Comparison of ENCODE assay signal across 10 mouse cellular contexts in the genomic region with DNA sequence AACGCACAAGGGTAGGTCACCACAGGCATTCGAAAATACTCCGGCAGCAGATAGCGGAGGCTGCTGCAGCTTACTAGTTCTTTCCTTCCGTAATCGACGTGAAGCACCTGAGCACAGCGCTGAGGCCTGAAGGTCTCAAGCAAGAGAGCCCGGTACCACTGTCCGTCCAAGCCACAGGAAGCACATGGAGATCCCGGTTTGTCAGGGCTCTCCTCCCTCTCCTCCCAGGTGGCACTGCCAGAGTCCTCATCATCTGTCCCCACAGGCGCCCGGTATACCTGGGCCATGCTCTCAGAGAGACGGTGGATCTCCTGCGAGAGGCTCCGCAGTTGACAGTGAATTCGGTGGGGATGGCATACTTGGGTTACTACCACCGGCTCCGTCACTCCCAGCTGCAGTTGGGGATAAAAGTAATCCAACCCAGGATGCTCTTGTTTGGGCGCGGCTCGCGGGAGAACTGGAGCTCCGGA. TPM values are rescaled to one million over a fixed set of nuclear protein-coding genes. Genes with fewer than 3 reads are reported as not detected.
DNase-seq lines count a peak whose midpoint lies in the region; ATAC-seq lines count a peak whose summit lies in the region.
"Had no signal": no experiment of that assay in that cellular context is flagged by ENCODE, and none has a peak within 500 bp of the region (broad histone marks: within the 10 kb centered on the region; RNA-seq: fewer than 3 reads in every experiment).

No protein-coding gene starts in this region.

- DNase-seq in heart, adult 9 months (ENCODE audit: low spot score in 2 of 2): no peak
- no peak for DNase-seq in midbrain, embryonic 14.5 days
- DNase-seq in gastrocnemius, postnatal 14 days: no peak
- DNase-seq in testis, postnatal 14 days (ENCODE audit: low spot score): no peak
- DNase-seq: adrenal gland, postnatal 36 days; liver, embryonic 13.5 days had no signal

- ATAC-seq in heart, embryonic 14.5 days (ENCODE audit: insufficient number of reproducible peaks, insufficient read depth, low FRiP score, low read depth): no peak
- no peak for ATAC-seq in embryonic facial prominence, embryonic 12.5 days (ENCODE audit: insufficient number of reproducible peaks, insufficient read depth, low FRiP score, low TSS enrichment)
- ATAC-seq in hindbrain, embryonic 16.5 days: peak; percentile 49
- 0 out of 2 replicates have a peak, but pooled peaks have one; percentile 29 for ATAC-seq in midbrain, embryonic 14.5 days (ENCODE audit: low FRiP score, low TSS enrichment)
- ATAC-seq in CD4-positive, CD25-positive, alpha-beta regulatory T cell, adult 4 months: no peak

- 25% methylated on average over 24 of the region's 24 CpGs for WGBS in heart, embryonic 14.5 days
- WGBS in embryonic facial prominence, embryonic 12.5 days: 23% methylated on average over 24 of the region's 24 CpGs
- WGBS in hindbrain, embryonic 16.5 days: 23% methylated on average over 24 of the region's 24 CpGs
- WGBS in midbrain, embryonic 14.5 days: 19% methylated on average over 24 of the region's 24 CpGs

- peak overlapping the region; percentile 83 for H3K4me2 ChIP-seq in heart, embryonic 14.5 days (ENCODE audit: low read length)
- H3K4me2 ChIP-seq in embryonic facial prominence, embryonic 12.5 days (replicated peaks): peak overlapping the region; percentile 86
- peak overlapping the region; percentile 65 for H3K4me2 ChIP-seq in hindbrain, embryonic 16.5 days (ENCODE audit: low read length)
- peak overlapping the region; percentile 75 for H3K4me2 ChIP-seq in midbrain, embryonic 14.5 days (ENCODE audit: low read length)

- peaks cover 5 to 13% of the 10 kb centered on the region in 2 experiments; a peak in 3 of 4 replicates for H3K4me1 ChIP-seq in heart, embryonic 14.5 days (ENCODE audit: control insufficient read depth in 2 of 2, insufficient read depth in 2 of 2, low read length in 2 of 2)
- peaks cover 16% of the 10 kb centered on the region for H3K4me1 ChIP-seq in embryonic facial prominence, embryonic 12.5 days
- peaks cover 13% of the 10 kb centered on the region for H3K4me1 ChIP-seq in hindbrain, embryonic 16.5 days (ENCODE audit: control insufficient read depth, insufficient read depth, low read depth, low read length)
- H3K4me1 ChIP-seq in midbrain, embryonic 14.5 days (ENCODE audit: control insufficient read depth, insufficient read depth, low read length): peaks cover 8% of the 10 kb centered on the region

- peaks cover 43% of the 10 kb centered on the region for H3K27me3 ChIP-seq in heart, embryonic 14.5 days (ENCODE audit: control insufficient read depth, insufficient read depth, low read length)
- H3K27me3 ChIP-seq in embryonic facial prominence, embryonic 12.5 days: peaks cover 40% of the 10 kb centered on the region
- peaks cover 23% of the 10 kb centered on the region for H3K27me3 ChIP-seq in hindbrain, embryonic 16.5 days (replicated peaks; ENCODE audit: control insufficient read depth, insufficient read depth, low read length)
- peaks cover 28% of the 10 kb centered on the region for H3K27me3 ChIP-seq in midbrain, embryonic 14.5 days (ENCODE audit: control insufficient read depth, insufficient read depth, low read length)

- H3K27ac ChIP-seq in heart, embryonic 14.5 days (replicated peaks in 1 of 2; ENCODE audit: control insufficient read depth in 1 of 2, insufficient read depth in 1 of 2, low read depth in 2 of 2, low read length in 2 of 2): no peak overlapping the region
- no peak overlapping the region for H3K27ac ChIP-seq in embryonic facial prominence, embryonic 12.5 days
- no peak overlapping the region for H3K27ac ChIP-seq in hindbrain, embryonic 16.5 days (ENCODE audit: low read depth, low read length)
- H3K27ac ChIP-seq in midbrain, embryonic 14.5 days (replicated peaks; ENCODE audit: low read depth, low read length): no peak overlapping the region
- H3K27ac ChIP-seq: liver, embryonic 13.5 days had no signal

- H3K9ac ChIP-seq in heart, embryonic 14.5 days (ENCODE audit: low read length): peak overlapping the region; percentile 58; the same call in 1 of the 2 replicates
- no peak overlapping the region; the same call in 1 of the 2 replicates for H3K9ac ChIP-seq in embryonic facial prominence, embryonic 12.5 days
- H3K9ac ChIP-seq in hindbrain, embryonic 16.5 days (ENCODE audit: low read depth, low read length): peak overlapping the region; percentile 63; the same call in 1 of the 2 replicates
- peak overlapping the region; percentile 68; the same call in 1 of the 2 replicates for H3K9ac ChIP-seq in midbrain, embryonic 14.5 days (replicated peaks; ENCODE audit: low read length)
- H3K9ac ChIP-seq: liver, embryonic 13.5 days had no signal

- no peaks in the 10 kb centered on the region for H3K9me3 ChIP-seq in heart, embryonic 14.5 days (ENCODE audit: control insufficient read depth, low read length)
- no peaks in the 10 kb centered on the region for H3K9me3 ChIP-seq in embryonic facial prominence, embryonic 12.5 days
- H3K9me3 ChIP-seq in hindbrain, embryonic 16.5 days (ENCODE audit: control insufficient read depth, low read length): peaks cover 8% of the 10 kb centered on the region; the same call in 1 of the 2 replicates
- no peaks in the 10 kb centered on the region for H3K9me3 ChIP-seq in midbrain, embryonic 14.5 days (ENCODE audit: control insufficient read depth, low read length)
- H3K9me3 ChIP-seq: liver, embryonic 13.5 days had no signal

- no peaks in the 10 kb centered on the region for H3K36me3 ChIP-seq in heart, embryonic 14.5 days (ENCODE audit: control insufficient read depth, insufficient read depth, low read length)
- no peaks in the 10 kb centered on the region for H3K36me3 ChIP-seq in embryonic facial prominence, embryonic 12.5 days
- no peaks in the 10 kb centered on the region for H3K36me3 ChIP-seq in hindbrain, embryonic 16.5 days (ENCODE audit: control insufficient read depth, insufficient read depth, low read length)
- H3K36me3 ChIP-seq in midbrain, embryonic 14.5 days (ENCODE audit: control insufficient read depth, insufficient read depth, low read length): no peaks in the 10 kb centered on the region
- H3K36me3 ChIP-seq: liver, embryonic 13.5 days had no signal

- H3K4me3 ChIP-seq in heart, embryonic 14.5 days (ENCODE audit: control insufficient read depth in 1 of 2, insufficient read depth in 1 of 2, low read depth in 1 of 2, low read length in 2 of 2): peak overlapping the region; percentile 17 to 41; a peak in 3 of 4 replicates
- peak overlapping the region; percentile 44 for H3K4me3 ChIP-seq in embryonic facial prominence, embryonic 12.5 days
- peak overlapping the region; percentile 42 for H3K4me3 ChIP-seq in hindbrain, embryonic 16.5 days (ENCODE audit: low read length)
- peak overlapping the region; percentile 45 for H3K4me3 ChIP-seq in midbrain, embryonic 14.5 days (replicated peaks; ENCODE audit: low read depth, low read length)

- intact Hi-C loops in gastrocnemius, postnatal 14 days (cut with DNase I; ENCODE audit: low total_unique reads): no loop called here

RNA-seq across cellular contexts. Expression of a gene that starts 1.0 kb away (rescaled TPM):
- polyA plus RNA-seq in heart, embryonic 14.5 days (2014; fragmentation: Nextera tagmentation; extraction: Ambion mirVana): 0.04 TPM in 1 of 2 replicates, not detected in the other
- polyA plus RNA-seq in embryonic facial prominence, embryonic 12.5 days (2016; fragmentation: Nextera tagmentation; extraction: Ambion mirVana): 0.17 and 0.39 TPM in 2 replicates
- polyA plus RNA-seq in hindbrain, embryonic 16.5 days (2015; fragmentation: Nextera tagmentation; extraction: Ambion mirVana): 0.46 and 0.79 TPM in 2 replicates
- polyA plus RNA-seq in midbrain, embryonic 14.5 days (2014; fragmentation: Nextera tagmentation; extraction: Ambion mirVana): 0.78 and 0.92 TPM in 2 replicates
- under 1 TPM in 1 of 2 experiments, not detected in 1; 0.04 TPM for total RNA-seq in gastrocnemius, postnatal 14 days (2021)
- polyA plus RNA-seq in CD4-positive, CD25-positive, alpha-beta regulatory T cell, adult 4 months (2017; shearing (Covaris generic)): not detected
- total RNA-seq: adrenal gland, postnatal 36 days had no signal

RNA-seq across cellular contexts. Expression of a gene that starts 38.0 kb away (rescaled TPM):
- 14.2 and 15.7 TPM in 2 replicates for polyA plus RNA-seq in heart, embryonic 14.5 days (2014; fragmentation: Nextera tagmentation; extraction: Ambion mirVana)
- 56.7 and 66.0 TPM in 2 replicates for polyA plus RNA-seq in embryonic facial prominence, embryonic 12.5 days (2016; fragmentation: Nextera tagmentation; extraction: Ambion mirVana)
- polyA plus RNA-seq in hindbrain, embryonic 16.5 days (2015; fragmentation: Nextera tagmentation; extraction: Ambion mirVana): 97.4 and 99.1 TPM in 2 replicates
- 71.7 and 78.7 TPM in 2 replicates for polyA plus RNA-seq in midbrain, embryonic 14.5 days (2014; fragmentation: Nextera tagmentation; extraction: Ambion mirVana)
- total RNA-seq in gastrocnemius, postnatal 14 days (2021): 1 to 10 TPM; 2.5 to 3.7 TPM
- 1 to 10 TPM; 4.3 to 4.5 TPM for polyA plus RNA-seq in CD4-positive, CD25-positive, alpha-beta regulatory T cell, adult 4 months (2017; shearing (Covaris generic))

RNA-seq across cellular contexts. Expression of a gene that starts 38.2 kb away (rescaled TPM):
- polyA plus RNA-seq in heart, embryonic 14.5 days (2014; fragmentation: Nextera tagmentation; extraction: Ambion mirVana): 48.7 and 51.5 TPM in 2 replicates
- 29.1 and 31.3 TPM in 2 replicates for polyA plus RNA-seq in embryonic facial prominence, embryonic 12.5 days (2016; fragmentation: Nextera tagmentation; extraction: Ambion mirVana)
- polyA plus RNA-seq in hindbrain, embryonic 16.5 days (2015; fragmentation: Nextera tagmentation; extraction: Ambion mirVana): 15.1 and 16.0 TPM in 2 replicates
- polyA plus RNA-seq in midbrain, embryonic 14.5 days (2014; fragmentation: Nextera tagmentation; extraction: Ambion mirVana): 5.7 and 10.4 TPM in 2 replicates
- 1 to 10 TPM; 3.0 to 3.1 TPM for total RNA-seq in gastrocnemius, postnatal 14 days (2021)
- polyA plus RNA-seq in CD4-positive, CD25-positive, alpha-beta regulatory T cell, adult 4 months (2017; shearing (Covaris generic)): 1 to 10 TPM in 1 of 2 experiments, under 1 TPM in 1; 0.74 to 2.3 TPM

Comparison
In these comparisons a context has a peak if more than half of its experiments do, and no peak if none do; other contexts are left out.
1. ATAC-seq: peak in hindbrain, embryonic 16.5 days (single experiment) and midbrain, embryonic 14.5 days (single experiment); none in heart, embryonic 14.5 days (single experiment), embryonic facial prominence, embryonic 12.5 days (single experiment) and CD4-positive, CD25-positive, alpha-beta regulatory T cell, adult 4 months (single experiment).
2. Peak in every context shown above with its lines, with median percentiles within 50 percentile points of each other: H3K4me2 ChIP-seq and H3K4me3 ChIP-seq.